Mouse (Mus musculus) limb, embryonic 12.5 days (tissue): Measurements from ENCODE around the gene Rnf150. TPM values are rescaled to one million over a fixed set of nuclear protein-coding genes. Genes with fewer than 3 reads are reported as not detected.

ENCODE experiments used
- ATAC-seq: fragments of 200-750 bp; cut with Nextera tagmentation; 2 replicates; pipeline ENCODE4 v1.8.0; 2017; ENCODE audit warnings: low read depth, moderate TSS enrichment; ENCODE audit not compliant: insufficient number of reproducible peaks, insufficient read depth, low FRiP score, low TSS enrichment
- H3K27ac ChIP-seq: fragments of 300-500 bp; sonication (generic); 2 replicates; pipeline ENCODE4 v1.5.1; 2016; ENCODE audit warnings: mild to moderate bottlenecking, moderate library complexity
- H3K27me3 ChIP-seq: fragments of 300-500 bp; sonication (generic); 2 replicates; pipeline ENCODE4 v1.6.1; 2016; ENCODE audit warnings: mild to moderate bottlenecking, moderate library complexity
- H3K36me3 ChIP-seq: fragments of 300-500 bp; sonication (generic); 2 replicates; pipeline ENCODE4 v1.6.1; 2016; ENCODE audit warnings: mild to moderate bottlenecking, moderate library complexity
- H3K4me1 ChIP-seq: fragments of 300-500 bp; sonication (generic); replicated peaks from 2 replicates; pipeline ENCODE4 v1.6.1; 2016
- H3K4me2 ChIP-seq: fragments of 300-500 bp; sonication (generic); 2 replicates; pipeline ENCODE4 v1.6.1; 2016; ENCODE audit warnings: mild to moderate bottlenecking, moderate library complexity
- H3K4me3 ChIP-seq: fragments of 300-500 bp; sonication (generic); replicated peaks from 2 replicates; pipeline ENCODE4 v1.5.1; 2016; ENCODE audit warnings: mild to moderate bottlenecking
- H3K9ac ChIP-seq: fragments of 300-500 bp; sonication (generic); replicated peaks from 2 replicates; pipeline ENCODE4 v1.6.1; 2016; ENCODE audit warnings: mild to moderate bottlenecking, moderate library complexity
- H3K9me3 ChIP-seq: fragments of 300-500 bp; sonication (generic); 2 replicates; pipeline ENCODE4 v1.6.1; 2016; ENCODE audit warnings: mild to moderate bottlenecking, moderate library complexity
- WGBS: fragments of 180-500 bp; shearing (Covaris S2); methylation state at CpG from one replicate; pipeline ENCODE4 v1.1.7; 2016; 5-methylcytosine and 5-hydroxymethylcytosine counted together
- polyA plus RNA-seq: library from polyadenylated mRNA; unstranded; fragments of >200 nt; fragmentation: Nextera tagmentation; extraction: Ambion mirVana; gene quantifications from 2 replicates; pipeline ENCODE4 v1.2.1, GENCODE M21; 2016

Rnf150 gene
- polyA plus RNA-seq, 1 experiment from 2014 or later, result 2.7 TPM

GRCm38 (mm10) chr8:83011758-83012157 is 148.6 kb downstream of the Rnf150 start:
- Histone ChIP-seq H3K4me1 (peaks cover 14% of the 10 kb centered on the region), H3K36me3 (peaks cover under 1% of the 10 kb centered on the region; the same call in 1 of the 2 replicates), H3K4me2 (no peak overlapping the region), H3K27ac (peak overlapping the region; percentile 72), H3K4me3 (no peak overlapping the region), H3K27me3 (no peaks in the 10 kb centered on the region), H3K9me3 (no peaks in the 10 kb centered on the region), H3K9ac (no peak overlapping the region)
- WGBS, result 33% methylated on average over 5 of the region's 5 CpGs
- no peak for ATAC-seq

- H3K4me1 ChIP-seq, result no peaks in the 10 kb centered on the region
- no peak overlapping the region for H3K4me3 ChIP-seq
- ATAC-seq, result no peak
- 65% methylated on average over 2 of the region's 2 CpGs for WGBS
- H3K27me3 ChIP-seq, result no peaks in the 10 kb centered on the region
- no peak overlapping the region for H3K9ac ChIP-seq
- H3K27ac ChIP-seq, result no peak overlapping the region
- no peak overlapping the region for H3K4me2 ChIP-seq
- no peaks in the 10 kb centered on the region for H3K9me3 ChIP-seq
- H3K36me3 ChIP-seq, result no peaks in the 10 kb centered on the region
Measured at GRCm38 (mm10) chr8:83028211-83028610, 165.1 kb downstream of the Rnf150 start.

GRCm38 (mm10) chr8:83032800-83033199 is 169.6 kb downstream of the Rnf150 start:
- H3K9me3 ChIP-seq, result no peaks in the 10 kb centered on the region
- no peak for ATAC-seq
- H3K4me2 ChIP-seq, result no peak overlapping the region
- no peaks in the 10 kb centered on the region for H3K4me1 ChIP-seq
- H3K4me3 ChIP-seq, result no peak overlapping the region
- H3K9ac ChIP-seq, result no peak overlapping the region
- H3K27me3 ChIP-seq, result no peaks in the 10 kb centered on the region
- peaks cover 7% of the 10 kb centered on the region; the same call in 1 of the 2 replicates for H3K36me3 ChIP-seq
- H3K27ac ChIP-seq, result no peak overlapping the region
- WGBS, result 68% methylated on average over 7 of the region's 7 CpGs

- WGBS, result 95% methylated on average over 5 of the region's 5 CpGs
- Histone ChIP-seq H3K4me2 (no peak overlapping the region), H3K27ac (no peak overlapping the region), H3K36me3 (peaks cover 7% of the 10 kb centered on the region; the same call in 1 of the 2 replicates), H3K27me3 (no peaks in the 10 kb centered on the region), H3K4me3 (no peak overlapping the region), H3K9me3 (no peaks in the 10 kb centered on the region), H3K9ac (no peak overlapping the region), H3K4me1 (no peaks in the 10 kb centered on the region)
- ATAC-seq, result no peak
Measured at GRCm38 (mm10) chr8:83035141-83035540, 172.0 kb downstream of the Rnf150 start.

GRCm38 (mm10) chr8:83036521-83037166 is 173.5 kb downstream of the Rnf150 start:
- Histone ChIP-seq H3K4me1 (no peaks in the 10 kb centered on the region), H3K4me3 (no peak overlapping the region), H3K9me3 (no peaks in the 10 kb centered on the region), H3K36me3 (peaks cover 7% of the 10 kb centered on the region; the same call in 1 of the 2 replicates), H3K9ac (no peak overlapping the region), H3K27me3 (no peaks in the 10 kb centered on the region), H3K4me2 (no peak overlapping the region), H3K27ac (no peak overlapping the region)
- ATAC-seq, result no peak
- 72% methylated on average over 3 of the region's 3 CpGs for WGBS

GRCm38 (mm10) chr8:83037321-83037720 is 174.2 kb downstream of the Rnf150 start:
- H3K27me3 ChIP-seq, result no peaks in the 10 kb centered on the region
- no peak overlapping the region for H3K4me2 ChIP-seq
- ATAC-seq, result no peak
- H3K36me3 ChIP-seq, result peaks cover 7% of the 10 kb centered on the region; the same call in 1 of the 2 replicates
- H3K9me3 ChIP-seq, result no peaks in the 10 kb centered on the region
- H3K4me1 ChIP-seq, result no peaks in the 10 kb centered on the region
- H3K4me3 ChIP-seq, result no peak overlapping the region
- WGBS, result 84% methylated on average over 1 of the region's 1 CpGs
- H3K27ac ChIP-seq, result no peak overlapping the region
- H3K9ac ChIP-seq, result no peak overlapping the region

GRCm38 (mm10) chr8:83038575-83038974 is 175.4 kb downstream of the Rnf150 start:
- ATAC-seq, result no peak
- 93% methylated on average over 10 of the region's 10 CpGs for WGBS
- Histone ChIP-seq H3K4me1 (no peaks in the 10 kb centered on the region), H3K4me2 (no peak overlapping the region), H3K4me3 (no peak overlapping the region), H3K9me3 (no peaks in the 10 kb centered on the region), H3K27me3 (no peaks in the 10 kb centered on the region), H3K36me3 (peaks cover 11% of the 10 kb centered on the region), H3K27ac (no peak overlapping the region), H3K9ac (no peak overlapping the region)

- H3K4me1 ChIP-seq, result no peaks in the 10 kb centered on the region
- no peak overlapping the region for H3K4me3 ChIP-seq
- H3K27ac ChIP-seq, result no peak overlapping the region
- no peak overlapping the region for H3K4me2 ChIP-seq
- no peaks in the 10 kb centered on the region for H3K27me3 ChIP-seq
- H3K9me3 ChIP-seq, result no peaks in the 10 kb centered on the region
- peaks cover 11% of the 10 kb centered on the region for H3K36me3 ChIP-seq
- H3K9ac ChIP-seq, result no peak overlapping the region
- ATAC-seq, result no peak
- WGBS, result 85% methylated on average over 4 of the region's 4 CpGs
Measured at GRCm38 (mm10) chr8:83041440-83041839, 178.3 kb downstream of the Rnf150 start.

GRCm38 (mm10) chr8:83046912-83047311 is 183.8 kb downstream of the Rnf150 start:
- Histone ChIP-seq H3K4me1 (peaks cover 29% of the 10 kb centered on the region), H3K4me2 (no peak overlapping the region), H3K9me3 (no peaks in the 10 kb centered on the region), H3K9ac (no peak overlapping the region), H3K27me3 (no peaks in the 10 kb centered on the region), H3K27ac (no peak overlapping the region; the same call in 1 of the 2 replicates), H3K36me3 (peaks cover 4% of the 10 kb centered on the region; the same call in 1 of the 2 replicates), H3K4me3 (no peak overlapping the region)
- no peak for ATAC-seq
- WGBS, result 82% methylated on average over 9 of the region's 9 CpGs

GRCm38 (mm10) chr8:83048527-83048926 is 185.4 kb downstream of the Rnf150 start:
- no peak overlapping the region for H3K4me2 ChIP-seq
- H3K27ac ChIP-seq, result peak overlapping the region; percentile 83
- ATAC-seq, result no peak
- no peaks in the 10 kb centered on the region for H3K36me3 ChIP-seq
- H3K9me3 ChIP-seq, result no peaks in the 10 kb centered on the region
- no peak overlapping the region for H3K4me3 ChIP-seq
- H3K27me3 ChIP-seq, result no peaks in the 10 kb centered on the region
- 51% methylated on average over 6 of the region's 6 CpGs for WGBS
- no peak overlapping the region for H3K9ac ChIP-seq
- H3K4me1 ChIP-seq, result peaks cover 30% of the 10 kb centered on the region

GRCm38 (mm10) chr8:83049171-83049601 is 186.0 kb downstream of the Rnf150 start:
- no peaks in the 10 kb centered on the region for H3K36me3 ChIP-seq
- H3K9me3 ChIP-seq, result no peaks in the 10 kb centered on the region
- peak overlapping the region; percentile 15; the same call in 1 of the 2 replicates for H3K4me2 ChIP-seq
- H3K27ac ChIP-seq, result peak overlapping the region; percentile 83
- 28% methylated on average over 7 of the region's 7 CpGs for WGBS
- peak; percentile 77 for ATAC-seq
- H3K9ac ChIP-seq, result no peak overlapping the region
- no peaks in the 10 kb centered on the region for H3K27me3 ChIP-seq
- no peak overlapping the region for H3K4me3 ChIP-seq
- H3K4me1 ChIP-seq, result peaks cover 35% of the 10 kb centered on the region

- H3K4me3 ChIP-seq, result no peak overlapping the region
- H3K36me3 ChIP-seq, result no peaks in the 10 kb centered on the region
- no peaks in the 10 kb centered on the region for H3K27me3 ChIP-seq
- H3K27ac ChIP-seq, result peak overlapping the region; percentile 83
- ATAC-seq, result peak; percentile 56; the same call in 1 of the 2 replicates
- H3K9ac ChIP-seq, result no peak overlapping the region
- 53% methylated on average over 1 of the region's 1 CpGs for WGBS
- H3K4me2 ChIP-seq, result peak overlapping the region; percentile 15; the same call in 1 of the 2 replicates
- H3K9me3 ChIP-seq, result no peaks in the 10 kb centered on the region
- H3K4me1 ChIP-seq, result peaks cover 35% of the 10 kb centered on the region
Measured at GRCm38 (mm10) chr8:83049616-83050015, 186.5 kb downstream of the Rnf150 start.
